Mouse (Mus musculus) C2C12 (cell line): Measurements from ENCODE around the gene Arpp19.

Source experiments
- CTCF ChIP-seq: IDR thresholded peaks from one replicate; pipeline ENCODE4 v1.5.1; 2011; ENCODE audit not compliant: control insufficient read depth, insufficient read depth, insufficient read length
- MYOD1 ChIP-seq: IDR thresholded peaks from one replicate; pipeline ENCODE4 v1.6.1; 2011; ENCODE audit warnings: low read depth; ENCODE audit not compliant: control insufficient read depth, insufficient read length

DNA sequence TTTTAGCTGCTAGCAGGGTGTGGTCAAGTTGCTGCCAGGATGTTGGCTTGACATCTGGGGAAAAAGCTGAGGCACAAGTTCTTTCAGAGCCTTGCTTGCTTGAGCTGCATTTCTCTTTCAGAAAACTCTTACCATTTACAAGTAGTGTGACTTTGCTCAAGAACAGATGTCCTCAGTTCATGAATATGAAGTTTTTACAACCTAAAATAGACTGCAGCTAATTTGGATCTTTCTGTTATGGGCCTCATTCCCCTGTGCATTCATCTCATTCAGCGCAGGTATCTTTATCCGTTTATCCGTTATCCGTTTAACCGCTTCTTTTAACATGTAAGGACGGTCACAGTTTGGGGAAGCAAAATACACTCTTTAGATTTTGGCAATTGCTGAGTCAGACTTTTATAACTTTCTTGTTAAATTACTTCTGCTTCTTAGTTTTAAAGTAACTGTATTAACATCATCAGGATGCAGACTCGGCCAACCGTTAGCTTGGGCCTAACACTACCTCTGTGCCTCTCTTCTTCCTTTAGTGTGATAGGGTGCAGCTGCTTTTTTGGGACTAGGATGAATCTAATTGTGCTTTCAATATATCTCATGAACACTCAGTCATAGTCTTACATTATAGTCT is 62.9 kb downstream of the Arpp19 start:
- TF ChIP-seq CTCF (no peak), MYOD1 (no peak)
